Mouse (Mus musculus) kidney, adult 2 months (tissue): ENCODE data around the gene Ssbp3. TPM values are rescaled to one million over a fixed set of nuclear protein-coding genes. Genes with fewer than 3 reads are reported as not detected.

Source experiments
- DNase-seq: peaks from one replicate; pipeline ENCODE4 v3.0.0; 2021
- H3K27ac ChIP-seq: fragments of 200-500 bp; 2 replicates; pipeline ENCODE4 v1.5.1; 2012; ENCODE audit warnings: low read depth, low read length, control low read depth, inconsistent platforms; ENCODE audit not compliant: insufficient read depth
- H3K27me3 ChIP-seq: fragments of 200-500 bp; replicated peaks from 2 replicates; pipeline ENCODE4 v1.6.1; 2012; ENCODE audit warnings: mild to moderate bottlenecking, moderate library complexity, low read length, inconsistent platforms; ENCODE audit not compliant: control insufficient read depth, insufficient read depth
- H3K36me3 ChIP-seq: fragments of 200-500 bp; 2 replicates; pipeline ENCODE4 v1.6.1; 2012; ENCODE audit warnings: mild to moderate bottlenecking, moderate library complexity, low read length, inconsistent platforms; ENCODE audit not compliant: control insufficient read depth, insufficient read depth
- H3K4me1 ChIP-seq: fragments of 200-500 bp; 2 replicates; pipeline ENCODE4 v1.6.1; 2011; ENCODE audit warnings: low read length; ENCODE audit not compliant: control insufficient read depth, insufficient read depth
- H3K4me3 ChIP-seq: fragments of 200-500 bp; 2 replicates; pipeline ENCODE4 v1.5.1; 2011; ENCODE audit warnings: mild to moderate bottlenecking, low read depth, low read length, control low read depth; ENCODE audit not compliant: insufficient read depth
- CTCF ChIP-seq: fragments of 200-500 bp; conservative IDR thresholded peaks from 2 replicates; pipeline ENCODE4 v1.5.1; 2011; ENCODE audit warnings: low read depth, mild to moderate bottlenecking, control low read depth, low read length, moderate library complexity, mixed read lengths; ENCODE audit not compliant: insufficient read depth, insufficient read length
- POLR2A ChIP-seq: fragments of 200-500 bp; IDR thresholded peaks from one replicate; pipeline ENCODE4 v1.6.1; 2011; ENCODE audit warnings: low read depth, low read length, control low read depth
- WGBS: fragments of 180-500 bp; shearing (Covaris S2); methylation state at CpG from one replicate; pipeline ENCODE4 v1.1.7; 2018; 5-methylcytosine and 5-hydroxymethylcytosine counted together
- polyA plus RNA-seq: library from polyadenylated mRNA; depleted of rRNA; stranded (reverse); fragments of >200 nt; gene quantifications from 2 replicates; pipeline ENCODE4 v1.2.3, GENCODE M21; 2012; rRNA removed

The Ssbp3 gene
- polyA plus RNA-seq = 44.6 and 48.6 TPM in 2 replicates

DNA sequence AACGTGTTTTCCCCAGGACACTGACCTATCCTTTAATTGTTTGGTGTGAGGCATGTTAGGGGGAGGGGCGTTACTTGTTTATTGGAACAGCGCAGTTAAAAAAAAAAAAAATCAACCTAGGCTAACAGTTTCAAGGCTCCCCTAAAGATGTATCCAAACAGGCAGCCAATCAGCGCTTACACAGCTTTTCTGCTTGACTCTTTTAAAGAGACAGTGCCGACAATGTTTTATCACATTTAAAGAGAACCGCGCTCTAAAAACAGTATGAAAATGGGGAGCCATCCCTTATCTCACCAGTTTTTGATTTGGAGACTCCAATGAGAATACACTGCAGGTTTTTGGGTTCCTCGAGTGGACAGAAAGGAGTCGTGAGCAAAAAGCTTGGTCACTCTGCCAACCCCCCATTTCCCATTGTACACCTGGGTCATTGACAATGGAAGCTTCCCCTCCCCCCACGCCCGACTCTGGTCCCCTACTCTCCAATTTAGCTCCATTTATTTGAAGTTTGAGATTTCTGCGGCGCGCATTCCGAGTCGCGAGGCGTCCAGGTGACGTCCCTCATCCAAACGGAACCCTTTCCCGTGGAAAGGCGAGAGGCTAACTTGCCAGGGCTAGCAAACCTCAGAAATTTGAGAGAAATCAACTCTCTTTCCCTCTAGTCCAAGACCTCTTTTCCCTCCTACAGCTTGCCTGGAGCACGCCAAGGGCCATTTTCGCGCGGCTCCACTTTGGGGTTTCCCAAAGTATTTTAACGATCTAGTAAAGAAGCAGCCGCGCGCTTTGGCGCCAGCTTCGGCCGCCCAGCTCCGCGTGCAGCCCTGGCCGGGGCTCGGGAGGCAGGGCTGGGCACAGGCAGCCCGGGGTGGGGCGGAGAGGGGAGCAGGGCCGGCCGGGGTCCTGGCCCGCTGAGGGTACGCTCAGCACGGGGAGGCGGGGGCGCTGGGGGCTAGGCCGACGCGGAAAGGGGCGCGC is at the start of gene Ssbp3:
Ssbp3 (plus strand) TSS at position 501 of the 972 bp plus-strand sequence.
- Histone ChIP-seq H3K4me1 (peaks cover 15% of the 10 kb centered on the region), H3K4me3 (peak within 1 kb of the TSS; percentile 87), H3K27me3 (no peaks in the 10 kb centered on the region), H3K27ac (peak within 1 kb of the TSS; percentile 98), H3K36me3 (no peaks in the 10 kb centered on the region)
- TF ChIP-seq CTCF (no peak), POLR2A (no peak)
- WGBS = 1% methylated on average over 45 of the region's 51 CpGs
- DNase-seq = peak; percentile 96

DNA sequence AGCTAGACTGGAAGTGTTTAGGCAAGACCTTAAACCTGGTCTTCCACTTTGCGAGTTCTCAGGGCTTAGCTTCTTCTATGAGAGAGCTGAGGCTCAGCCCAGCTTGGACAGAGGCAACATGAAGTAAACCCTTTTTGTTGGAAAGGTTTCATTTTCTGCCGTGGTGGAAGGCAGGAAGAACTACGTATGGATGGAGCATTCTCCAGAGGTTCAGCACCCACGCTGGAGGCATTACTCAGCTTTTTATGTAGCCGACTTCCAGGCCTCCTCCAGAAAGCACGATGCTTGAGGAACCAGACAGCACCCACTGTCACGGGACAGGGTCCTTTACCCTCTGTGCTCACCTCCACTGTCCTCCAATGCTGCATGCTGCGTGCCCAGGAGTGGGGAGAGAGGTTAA is 48.6 kb upstream of the Ssbp3 start:
- WGBS = 68% methylated on average over 8 of the region's 8 CpGs
- Histone ChIP-seq H3K4me3 (no peak overlapping the region), H3K4me1 (peaks cover 9% of the 10 kb centered on the region), H3K27me3 (no peaks in the 10 kb centered on the region), H3K36me3 (no peaks in the 10 kb centered on the region), H3K27ac (peak overlapping the region; percentile 29)
- DNase-seq = no peak
- TF ChIP-seq POLR2A = no peak
- TF ChIP-seq CTCF = no peak

DNA sequence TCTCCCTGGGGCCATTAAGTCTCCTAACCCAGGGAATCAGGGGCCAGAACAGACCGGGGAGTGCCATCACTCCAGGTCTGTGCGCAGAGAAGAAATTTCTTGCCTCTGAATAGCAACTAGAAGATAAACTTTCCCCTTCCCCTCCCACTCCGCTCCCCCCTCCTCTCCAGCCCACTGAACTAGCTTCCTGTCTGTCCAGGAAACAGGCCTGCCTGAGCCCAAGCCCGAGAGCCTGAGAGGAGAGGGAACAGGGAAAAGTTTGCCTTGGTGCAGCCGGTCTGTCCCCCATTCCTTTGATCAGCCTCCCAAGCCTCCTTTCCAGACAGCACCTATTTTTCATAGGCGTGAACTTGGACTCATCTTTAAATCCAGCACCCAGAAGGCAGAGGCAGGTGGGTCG is 48.2 kb upstream of the Ssbp3 start:
- no peak overlapping the region for H3K4me3 ChIP-seq
- WGBS = 55% methylated on average over 7 of the region's 7 CpGs
- H3K27ac ChIP-seq = peak overlapping the region; percentile 29
- peak; percentile 46 for DNase-seq
- H3K4me1 ChIP-seq = peaks cover 9% of the 10 kb centered on the region
- H3K27me3 ChIP-seq = no peaks in the 10 kb centered on the region
- no peaks in the 10 kb centered on the region for H3K36me3 ChIP-seq
- TF ChIP-seq CTCF (no peak), POLR2A (no peak)

DNA sequence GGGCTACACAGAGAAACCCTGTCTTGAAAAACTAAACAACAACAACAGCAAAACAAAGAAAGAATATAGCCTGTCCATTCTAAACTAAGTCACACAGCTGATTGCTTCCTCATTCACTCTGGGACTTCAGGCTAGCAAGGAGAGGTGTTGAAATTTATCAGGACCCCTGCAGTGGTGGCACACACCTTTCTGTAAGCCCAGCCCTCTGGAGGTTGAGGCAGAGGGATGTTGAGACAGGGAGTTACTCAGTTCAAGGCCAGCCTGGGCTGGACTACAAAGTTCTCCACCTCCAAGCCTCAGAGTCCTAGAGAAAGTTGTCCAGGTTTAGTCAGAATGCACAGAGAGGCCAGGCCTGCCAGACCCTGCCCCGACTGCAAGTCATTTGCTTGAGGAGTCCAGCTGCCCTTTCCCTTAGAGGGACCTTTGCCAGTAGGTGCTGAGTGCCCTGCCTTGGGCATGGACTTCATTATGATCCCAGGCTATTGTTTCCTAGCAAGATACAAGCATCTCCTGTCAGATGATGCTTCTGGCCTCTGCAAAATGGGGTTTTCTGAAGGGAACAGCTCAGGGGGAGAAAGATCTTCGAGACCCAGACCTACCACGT is 47.6 kb upstream of the Ssbp3 start:
- Histone ChIP-seq H3K27ac (no peak overlapping the region), H3K36me3 (no peaks in the 10 kb centered on the region), H3K4me1 (peaks cover 9% of the 10 kb centered on the region), H3K27me3 (no peaks in the 10 kb centered on the region), H3K4me3 (no peak overlapping the region)
- DNase-seq = no peak
- 72% methylated on average over 3 of the region's 3 CpGs for WGBS
- TF ChIP-seq POLR2A (no peak), CTCF (no peak)

DNA sequence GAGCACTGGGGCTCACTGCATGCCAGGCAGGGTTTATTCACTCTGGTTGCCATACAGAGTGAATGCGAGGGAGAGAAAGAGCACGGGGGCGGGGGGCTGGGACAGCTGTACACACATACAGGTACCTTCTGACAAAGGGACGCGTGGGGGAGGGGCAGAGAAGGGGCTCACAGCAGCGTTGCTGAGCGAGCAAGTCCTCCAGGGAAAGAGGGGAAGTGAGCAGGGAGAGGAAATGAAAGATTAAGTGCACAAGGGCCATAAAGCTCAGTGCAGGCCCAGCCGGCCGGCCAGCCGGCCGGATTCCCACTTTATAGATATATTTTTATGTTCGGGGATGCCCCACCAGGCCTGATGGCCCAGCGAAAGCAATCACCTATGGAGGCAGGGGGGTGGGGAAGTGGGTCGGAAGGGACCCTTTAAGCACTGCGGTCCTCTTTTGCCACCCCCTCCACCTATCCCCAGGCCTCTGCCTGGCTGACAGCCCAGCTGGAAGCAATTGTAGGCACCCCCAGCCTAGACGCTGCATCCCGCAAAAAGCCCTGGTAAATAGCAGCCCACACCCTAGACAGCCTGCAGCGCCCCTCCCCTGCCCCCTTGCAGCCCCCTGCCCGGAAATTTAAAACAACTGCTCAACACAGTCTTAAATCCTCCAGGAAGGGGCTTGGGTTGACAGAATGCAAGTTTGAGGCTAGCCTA is 44.9 kb upstream of the Ssbp3 start:
- Histone ChIP-seq H3K27ac (no peak overlapping the region), H3K27me3 (no peaks in the 10 kb centered on the region), H3K36me3 (no peaks in the 10 kb centered on the region), H3K4me1 (peaks cover 3% of the 10 kb centered on the region; the same call in 1 of the 2 replicates), H3K4me3 (no peak overlapping the region)
- peak; percentile 20 for DNase-seq
- WGBS = 53% methylated on average over 19 of the region's 19 CpGs
- TF ChIP-seq CTCF = no peak
- no peak for TF ChIP-seq POLR2A

DNA sequence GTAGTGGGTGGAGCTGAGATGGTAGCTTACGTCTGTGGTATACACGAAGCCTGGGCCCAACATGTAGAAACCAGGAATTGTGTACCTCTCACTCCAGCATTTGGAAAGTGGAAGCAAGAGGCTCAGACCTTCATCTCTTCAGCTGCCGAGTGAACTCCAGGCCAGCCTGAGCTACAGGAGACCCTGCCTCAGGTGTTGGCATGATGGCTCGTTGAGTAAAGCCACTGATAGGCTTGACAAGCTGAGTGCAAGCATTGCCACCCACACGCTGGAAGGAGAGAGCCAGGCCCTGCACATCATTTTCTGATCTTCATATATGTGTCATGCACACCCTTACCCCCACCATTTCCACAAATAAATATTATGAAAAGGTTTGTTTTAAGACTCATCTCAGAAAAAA is 44.1 kb upstream of the Ssbp3 start:
- Histone ChIP-seq H3K27me3 (no peaks in the 10 kb centered on the region), H3K4me3 (no peak overlapping the region), H3K27ac (no peak overlapping the region), H3K36me3 (no peaks in the 10 kb centered on the region), H3K4me1 (peaks cover 3% of the 10 kb centered on the region; the same call in 1 of the 2 replicates)
- TF ChIP-seq POLR2A = no peak
- no peak for TF ChIP-seq CTCF
- no peak for DNase-seq
- 88% methylated on average over 5 of the region's 5 CpGs for WGBS
